Mouse (Mus musculus) kidney, adult 2 months (tissue): ENCODE measurements around the gene Lypd8.
A peak's percentile ranks its signal among the peaks of the same experiment; 100 is the strongest.

ENCODE experiments used
- CTCF ChIP-seq: fragments of 200-500 bp; conservative IDR thresholded peaks from 2 replicates; pipeline ENCODE4 v1.5.1; 2011; ENCODE audit warnings: low read depth, mild to moderate bottlenecking, control low read depth, low read length, moderate library complexity, mixed read lengths; ENCODE audit not compliant: insufficient read depth, insufficient read length
- POLR2A ChIP-seq: fragments of 200-500 bp; IDR thresholded peaks from one replicate; pipeline ENCODE4 v1.6.1; 2011; ENCODE audit warnings: low read depth, low read length, control low read depth

DNA sequence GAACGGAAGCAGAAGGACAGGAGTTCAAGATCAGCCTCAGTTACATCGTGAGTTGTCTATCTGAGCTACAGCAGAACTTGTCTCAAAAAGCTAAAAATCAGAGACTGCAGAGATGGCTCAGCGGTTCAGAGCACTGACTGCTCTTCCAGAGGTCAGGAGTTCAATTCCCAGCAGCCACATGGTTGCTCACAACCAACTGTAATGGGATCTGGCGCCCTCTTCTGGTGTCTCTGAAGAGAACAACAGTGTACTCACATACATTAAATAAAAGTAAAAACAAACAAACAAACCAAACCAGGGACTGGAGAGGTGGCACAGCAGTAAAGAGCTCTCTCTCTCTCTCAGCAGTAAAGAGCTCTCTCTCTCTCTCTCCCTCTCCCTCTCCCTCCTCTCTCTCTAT is 28.2 kb upstream of the Lypd8 start:
- 0 out of 2 replicates have a peak, but pooled peaks have one; percentile 8 for TF ChIP-seq CTCF
- TF ChIP-seq POLR2A: no peak
